Mouse (Mus musculus) liver, embryonic 13.5 days (tissue): ENCODE measurements around the gene Rbpj. TPM values are rescaled to one million over a fixed set of nuclear protein-coding genes. Genes with fewer than 3 reads are reported as not detected.

Source experiments
- polyA plus RNA-seq: library from polyadenylated mRNA; unstranded; fragments of >200 nt; fragmentation: Nextera tagmentation; extraction: Ambion mirVana; gene quantifications from 2 replicates; pipeline ENCODE4 v1.2.1, GENCODE M21; 2015

Gene Rbpj
- polyA plus RNA-seq, 1 experiment from 2014 or later, result 7.4 TPM

Other genes starting within 250 kb of the Rbpj start
- 42.8 and 47.9 TPM in 2 replicates for gene Smim20, start 199.1 kb upstream of the Rbpj start, polyA plus RNA-seq
- gene Cckar, start 241.6 kb downstream of the Rbpj start, polyA plus RNA-seq, result 0.07 and 0.17 TPM in 2 replicates